Mouse (Mus musculus) thymus, postnatal 0 days (tissue): ENCODE results near the gene Kcng3. TPM values are rescaled to one million over a fixed set of nuclear protein-coding genes. Genes with fewer than 3 reads are reported as not detected.

Experiments used
- DNase-seq: peaks from one replicate; pipeline ENCODE4 v3.0.0-alpha.2; 2015; ENCODE audit warnings: low spot score
- polyA plus RNA-seq: library from polyadenylated mRNA; unstranded; fragments of >200 nt; fragmentation: Nextera tagmentation; extraction: Ambion mirVana; gene quantifications from 2 replicates; pipeline ENCODE4 v1.2.1, GENCODE M21; 2015

Kcng3 gene
- polyA plus RNA-seq, 1 experiment from 2014 or later, result not detected

DNA sequence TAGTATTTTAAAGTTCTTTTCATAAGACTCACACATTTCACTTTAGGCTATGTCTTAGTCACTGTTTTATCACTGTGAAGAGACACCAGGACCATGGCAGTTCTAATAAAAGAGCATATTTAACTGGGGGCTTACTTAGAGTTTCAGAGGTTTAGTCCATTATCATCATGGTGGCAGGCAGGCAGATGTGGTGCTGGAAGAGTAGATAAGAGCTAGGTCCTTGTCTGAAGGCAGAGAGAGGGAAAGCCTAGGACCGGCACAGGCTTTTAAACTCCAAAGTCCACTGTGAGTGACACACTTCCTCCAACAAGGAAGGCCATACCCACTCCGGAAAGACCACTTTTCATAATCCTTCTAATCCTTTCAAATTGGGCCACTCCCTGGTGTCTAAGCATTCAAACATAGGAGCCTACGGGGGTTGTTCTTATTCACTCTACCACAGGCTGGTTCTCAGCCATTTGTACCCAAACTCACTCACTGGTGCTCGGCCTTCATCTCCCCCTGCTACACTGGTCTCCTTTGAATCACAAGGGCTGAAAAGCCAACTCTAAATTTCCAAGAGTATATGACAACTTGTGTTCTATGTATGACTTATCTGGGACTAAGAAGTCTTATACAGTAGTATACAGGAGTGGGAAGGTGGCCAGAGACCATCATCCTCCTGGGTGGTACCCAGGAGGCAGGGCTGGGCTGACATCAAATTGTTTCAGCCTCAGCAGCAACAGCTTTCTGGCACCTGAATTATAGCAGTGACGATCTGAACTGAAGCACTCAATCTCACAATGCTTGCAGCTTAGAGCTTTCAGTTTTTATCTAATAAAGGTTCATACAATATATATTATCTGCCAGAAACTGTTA lies 69.3 kb downstream of the Kcng3 start:
- DNase-seq, result no peak

DNA sequence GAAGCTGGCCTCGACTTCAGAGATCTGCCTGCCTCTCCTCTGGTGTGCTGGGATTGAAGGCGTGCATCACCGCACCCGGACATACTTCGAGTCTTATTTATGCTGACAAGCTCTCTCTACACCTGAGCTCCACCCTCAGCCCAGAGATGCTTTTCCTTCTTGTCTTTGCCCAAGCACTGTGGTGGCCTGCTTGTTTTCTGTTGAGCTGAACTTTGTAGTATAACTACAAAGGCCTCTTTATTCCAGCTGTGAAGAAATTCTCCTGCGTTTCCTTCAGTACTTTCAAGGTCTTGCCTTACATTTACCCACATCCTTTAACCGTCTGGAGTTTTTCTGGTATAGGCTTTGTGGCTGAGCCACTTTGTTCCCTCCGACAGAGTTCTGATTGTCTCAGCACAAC lies 72.6 kb downstream of the Kcng3 start:
- DNase-seq, result peak; percentile 84

DNA sequence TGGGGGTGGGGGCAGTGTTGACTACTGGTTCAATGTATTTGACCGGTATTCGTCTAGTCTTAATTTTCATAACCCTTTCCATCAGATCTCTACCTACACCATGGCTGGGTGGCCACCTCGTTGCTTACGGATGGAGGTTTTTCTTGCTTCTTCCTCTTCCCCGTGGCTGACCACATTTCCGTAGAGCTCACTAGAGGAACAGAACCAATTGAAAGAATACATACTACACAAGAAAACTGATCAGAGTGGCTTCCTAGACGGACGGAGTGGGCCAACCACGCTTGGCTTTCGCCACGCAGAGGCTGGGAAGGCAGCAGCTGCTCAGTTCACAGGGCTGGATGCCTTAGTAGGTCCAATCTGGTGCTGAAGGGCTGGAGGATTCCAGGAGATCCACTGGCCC lies 75.9 kb downstream of the Kcng3 start:
- no peak for DNase-seq

DNA sequence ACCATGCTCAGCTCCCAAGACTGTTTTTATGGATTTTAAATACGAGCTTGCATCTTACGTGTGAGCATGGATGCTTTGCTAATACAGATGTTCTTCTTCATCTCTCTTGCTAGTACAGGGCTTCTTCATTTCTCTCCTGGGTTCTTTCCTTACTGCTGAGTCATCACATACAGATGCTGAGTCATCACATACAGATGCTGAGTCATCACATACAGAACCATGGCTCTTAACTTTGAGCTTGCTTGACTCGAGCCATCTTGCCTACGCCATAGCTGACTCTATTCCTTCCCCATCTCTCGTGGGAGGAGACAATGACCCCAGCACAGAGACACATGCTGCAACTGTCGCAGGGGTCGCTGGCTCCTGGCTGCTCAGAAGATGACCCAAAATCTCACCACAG lies 76.7 kb downstream of the Kcng3 start:
- DNase-seq, result no peak

DNA sequence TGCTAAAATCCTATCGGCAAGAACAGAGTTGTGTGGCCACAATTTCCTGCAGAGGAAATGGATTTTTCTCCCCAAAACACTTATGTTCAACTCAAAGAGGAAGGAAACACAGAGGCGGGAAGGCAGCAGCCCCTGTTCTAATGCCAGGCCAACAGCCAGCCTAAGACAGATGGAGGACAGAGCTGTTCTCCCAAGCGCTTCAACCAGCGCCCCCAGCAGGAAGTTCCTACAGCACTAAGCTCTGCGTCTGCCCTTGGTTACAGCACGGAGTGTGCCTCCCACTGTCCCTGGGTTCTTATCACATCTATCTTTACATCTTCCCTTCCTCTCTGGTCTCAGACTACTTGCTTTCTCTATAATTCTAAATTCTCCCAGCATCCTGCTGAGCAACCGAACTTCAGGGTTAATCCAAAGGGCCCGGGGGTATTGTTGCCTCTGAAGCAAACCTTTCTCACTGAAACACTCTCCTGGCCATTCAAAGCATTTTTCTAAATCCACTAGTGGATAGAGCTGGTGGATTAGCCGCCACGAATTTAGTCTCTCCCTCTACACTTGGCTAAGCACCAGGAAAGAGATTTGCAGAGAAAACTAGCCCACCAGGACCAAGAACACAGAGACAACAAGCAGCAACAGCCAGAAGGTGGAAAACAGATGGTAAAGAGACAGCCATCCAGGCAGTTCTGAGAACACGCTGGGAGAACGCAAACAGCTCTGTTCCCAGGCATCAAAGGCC lies 83.0 kb downstream of the Kcng3 start:
- DNase-seq, result peak; percentile 74

DNA sequence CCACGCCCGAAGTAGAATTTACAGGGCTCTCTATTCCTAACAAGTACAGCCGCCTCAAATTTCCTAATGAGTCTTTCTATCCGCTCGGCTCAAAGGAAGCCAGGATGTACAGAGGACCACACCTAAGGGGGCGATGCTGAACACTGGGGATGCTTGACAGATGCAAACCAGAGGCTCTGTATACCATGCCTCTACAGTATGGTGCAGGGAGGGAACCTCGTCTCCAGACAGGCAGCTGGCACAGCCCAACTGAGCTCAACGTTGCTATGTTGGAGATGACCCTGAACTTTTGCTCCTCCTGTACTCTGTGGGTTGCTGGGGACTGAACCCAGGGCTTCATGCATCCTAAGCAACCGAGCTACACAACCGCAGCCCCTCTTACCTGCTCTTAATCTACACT lies 84.5 kb downstream of the Kcng3 start:
- DNase-seq, result no peak

DNA sequence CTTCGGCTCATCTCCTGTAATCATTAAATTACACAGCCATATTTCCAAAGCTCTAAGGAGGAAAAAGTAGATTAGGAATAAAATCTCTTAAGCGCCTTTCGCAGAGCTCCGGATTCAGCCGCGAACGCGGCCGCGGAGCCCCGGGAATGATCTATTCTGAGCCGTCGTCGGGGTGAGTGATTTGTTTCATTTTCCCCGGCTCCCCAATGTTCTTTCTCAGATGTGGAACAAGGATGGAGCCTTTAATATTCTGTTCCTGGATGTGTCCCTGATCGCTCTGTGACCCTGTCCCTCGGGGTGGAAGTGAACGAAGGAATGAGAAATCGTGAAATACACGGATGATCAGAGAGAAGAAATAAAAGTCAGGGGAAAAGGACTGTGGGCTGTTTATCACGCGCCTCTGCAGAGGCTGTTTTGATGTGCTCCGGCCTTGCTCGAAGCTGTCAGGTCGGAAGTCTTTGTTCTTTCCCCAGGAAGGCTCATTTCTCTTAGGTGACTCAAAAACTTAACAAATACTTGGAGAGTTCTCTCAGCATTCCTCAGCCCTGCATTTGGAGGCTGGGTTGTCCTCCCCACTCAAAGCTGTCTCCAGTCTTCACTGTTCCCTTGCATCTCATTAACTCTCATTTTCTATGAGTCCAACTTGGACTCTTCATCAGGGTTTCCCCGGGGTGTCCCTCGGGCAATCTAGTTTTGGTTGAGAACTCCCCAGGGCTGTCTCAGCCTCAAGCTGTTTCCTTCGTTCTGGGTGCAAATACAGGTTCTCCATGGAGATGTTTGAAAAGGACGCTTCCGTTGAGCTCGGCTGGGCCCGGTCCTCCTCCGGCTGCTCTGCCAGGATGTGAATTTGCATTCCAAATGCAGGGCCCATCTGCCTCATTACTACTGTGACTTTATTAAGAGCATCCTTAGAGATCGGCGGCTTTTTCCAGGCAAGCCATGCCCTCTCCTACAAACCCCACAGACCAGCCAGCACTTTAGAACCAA lies 85.6 kb downstream of the Kcng3 start:
- peak; percentile 42 for DNase-seq

DNA sequence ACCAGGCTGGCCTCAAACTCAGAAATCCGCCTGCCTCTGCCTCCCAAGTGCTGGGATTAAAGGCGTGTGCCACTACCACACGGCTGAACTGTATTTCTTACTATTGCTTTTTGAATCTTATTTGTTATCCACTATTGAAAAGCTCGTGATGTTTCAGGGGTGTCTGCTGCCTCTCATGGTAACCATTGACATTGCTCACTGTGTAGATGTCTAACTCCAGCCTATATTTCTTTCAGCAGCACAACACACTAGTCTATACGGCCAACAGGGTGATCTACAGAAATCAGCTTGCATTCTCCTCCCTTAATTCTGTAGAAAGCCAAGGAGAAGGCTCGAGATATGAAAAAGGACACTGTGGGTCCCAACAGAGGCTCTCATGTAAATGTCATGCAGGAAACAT lies 86.4 kb downstream of the Kcng3 start:
- peak; percentile 42 for DNase-seq

DNA sequence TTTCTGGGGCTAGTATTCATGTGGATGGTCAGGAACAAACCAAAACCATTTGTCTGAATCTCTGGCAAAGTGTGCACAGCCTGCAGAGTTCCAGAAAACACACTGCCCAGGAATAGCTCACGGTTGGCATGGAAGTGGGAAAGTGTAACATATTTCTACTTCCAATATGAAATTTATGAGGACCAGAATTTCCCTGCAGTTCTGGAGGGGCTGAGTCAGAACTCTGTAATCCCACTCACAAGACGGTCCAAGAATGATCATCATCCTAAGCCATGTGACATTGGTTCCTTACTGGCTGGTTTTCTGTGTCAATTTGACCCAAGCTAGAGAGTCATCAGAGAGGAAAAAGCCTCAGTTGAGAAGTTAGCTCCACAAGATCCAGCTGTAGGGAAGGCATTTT lies 89.3 kb downstream of the Kcng3 start:
- no peak for DNase-seq

DNA sequence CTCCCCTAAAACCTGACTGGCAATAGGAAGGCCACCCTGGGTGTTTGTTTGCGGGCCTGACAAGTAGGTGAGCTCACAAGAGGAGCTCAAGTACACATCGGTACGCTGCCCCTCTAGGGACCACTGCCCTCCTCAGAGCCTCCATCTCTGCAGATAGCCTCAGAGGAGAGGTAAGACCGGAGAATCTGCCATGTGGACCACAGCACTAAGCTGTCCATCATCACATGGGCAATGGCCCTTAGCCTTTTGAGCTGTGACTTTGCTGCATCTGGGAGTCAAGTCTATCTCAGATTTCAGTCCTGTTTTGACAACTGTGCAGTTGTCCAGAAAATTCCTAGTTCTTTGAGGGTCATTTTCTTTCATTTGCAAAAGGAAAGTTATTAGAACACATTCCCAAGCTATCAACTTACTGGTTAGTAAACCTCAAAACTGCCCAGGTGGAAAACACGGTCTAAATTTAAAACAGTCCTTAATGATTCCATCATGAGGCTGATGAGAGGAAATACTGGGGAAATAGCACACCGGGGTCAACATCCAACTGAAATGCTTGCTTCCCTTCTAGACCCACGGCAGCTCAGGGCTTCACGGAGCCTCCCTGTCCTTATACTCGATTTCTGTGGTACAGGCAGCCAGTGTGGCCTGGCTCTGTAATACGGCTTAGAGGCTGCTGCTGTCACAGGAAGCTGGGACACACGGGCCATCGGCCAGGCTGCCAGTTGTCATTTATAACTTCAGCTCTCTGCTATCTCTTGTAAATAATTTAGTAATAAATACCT lies 92.2 kb downstream of the Kcng3 start:
- no peak for DNase-seq

DNA sequence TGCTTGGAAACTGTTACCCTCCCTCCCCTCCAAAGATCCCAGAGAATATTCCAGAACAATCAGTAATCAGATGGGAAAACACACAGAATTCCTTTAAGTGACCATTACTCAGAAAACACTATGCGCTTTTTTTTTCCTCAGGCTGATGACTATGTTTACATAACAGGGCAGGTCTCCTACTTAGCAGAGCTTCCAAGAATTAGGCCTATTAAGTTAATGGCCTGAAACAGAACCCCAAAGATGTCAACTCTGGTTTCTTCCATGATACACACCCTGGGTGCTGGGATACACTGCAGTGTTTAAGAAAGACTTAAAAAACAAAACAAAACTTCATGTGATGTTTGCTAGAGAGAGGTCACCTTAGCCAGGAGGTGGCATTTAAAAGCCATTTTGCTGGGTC lies 93.0 kb downstream of the Kcng3 start:
- DNase-seq, result no peak

DNA sequence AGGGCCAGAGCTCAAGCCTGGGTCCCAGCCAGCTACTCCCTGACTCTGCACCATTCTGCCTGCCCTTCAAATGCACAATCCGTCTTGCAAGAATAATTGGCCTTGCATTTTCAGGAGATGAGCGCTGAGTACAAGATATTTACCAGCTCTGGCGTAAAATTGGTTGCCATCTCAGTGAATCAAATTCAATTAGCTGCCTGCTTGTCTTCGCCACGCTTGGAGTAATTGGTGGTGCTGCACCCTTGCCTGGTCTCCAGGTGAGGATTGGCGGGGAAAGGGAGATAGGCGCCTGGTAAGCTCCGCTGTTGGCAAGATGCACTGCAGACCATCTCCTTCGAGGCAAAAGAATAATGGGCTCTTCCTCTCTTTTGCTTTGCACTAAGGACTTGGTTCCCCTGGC lies 93.6 kb downstream of the Kcng3 start:
- DNase-seq, result no peak

Other genes starting within 250 kb of the Kcng3 start
- 251 and 271 TPM in 2 replicates for gene Cox7a2l, start 114.6 kb downstream of the Kcng3 start, polyA plus RNA-seq
- 65.1 and 67.0 TPM in 2 replicates for gene Mta3, start 74.3 kb upstream of the Kcng3 start, polyA plus RNA-seq
- 5.6 and 5.9 TPM in 2 replicates for gene Haao, start 216.1 kb upstream of the Kcng3 start, polyA plus RNA-seq